Mouse (Mus musculus) MN1 (cell line): ENCODE measurements at regions not wholly inside any gene's neighbourhood (a gene's known extent, or its start where the extent isn't known, plus 50 kb on each side); places are given as distances from the start of the nearest gene placed in this dataset.

Experiments
- DNase-seq: peaks from one replicate; pipeline ENCODE4 v3.0.0-alpha.2; 2016; ENCODE audit warnings: low spot score

- DNase-seq = peak; percentile 54
Observed at GRCm38 (mm10) chr7:55710872-55711558, 57.0 kb upstream of the Siglech start.
